Mouse (Mus musculus) liver, embryonic 11.5 days (tissue): ENCODE data around the gene Cryzl1. TPM values are rescaled to one million over a fixed set of nuclear protein-coding genes. Genes with fewer than 3 reads are reported as not detected.

ENCODE experiments used
- ATAC-seq: fragments of 200-750 bp; cut with Nextera tagmentation; replicated peaks from 2 replicates; pipeline ENCODE4 v1.8.0; 2017; ENCODE audit warnings: moderate number of reproducible peaks, mild to moderate bottlenecking, moderate TSS enrichment, moderate library complexity; ENCODE audit not compliant: low FRiP score
- DNase-seq: peaks from one replicate; pipeline ENCODE4 v3.0.0-alpha.2; 2017; ENCODE audit warnings: low spot score
- H3K27ac ChIP-seq: fragments of 300-500 bp; sonication (generic); 2 replicates; pipeline ENCODE4 v1.5.1; 2014; ENCODE audit warnings: mild to moderate bottlenecking, low read depth, low read length, control low read depth
- H3K27me3 ChIP-seq: fragments of 300-500 bp; sonication (generic); replicated peaks from 2 replicates; pipeline ENCODE4 v1.6.1; 2014; ENCODE audit warnings: low read length, mixed read lengths; ENCODE audit not compliant: control insufficient read depth, insufficient read depth
- H3K36me3 ChIP-seq: fragments of 300-500 bp; sonication (generic); 2 replicates; pipeline ENCODE4 v1.6.1; 2014; ENCODE audit warnings: mild to moderate bottlenecking, low read length, moderate library complexity, mixed read lengths; ENCODE audit not compliant: control insufficient read depth, insufficient read depth
- H3K4me1 ChIP-seq: fragments of 300-500 bp; sonication (generic); replicated peaks from 2 replicates; pipeline ENCODE4 v1.6.1; 2014; ENCODE audit warnings: low read length, mixed read lengths; ENCODE audit not compliant: control insufficient read depth, insufficient read depth
- H3K4me2 ChIP-seq: fragments of 300-500 bp; sonication (generic); 2 replicates; pipeline ENCODE4 v1.6.1; 2014; ENCODE audit warnings: mild to moderate bottlenecking, control low read depth, moderate library complexity
- H3K4me3 ChIP-seq: fragments of 300-500 bp; sonication (generic); 2 replicates; pipeline ENCODE4 v1.5.1; 2014; ENCODE audit warnings: low read depth, low read length, control low read depth
- H3K9ac ChIP-seq: fragments of 300-500 bp; sonication (generic); 2 replicates; pipeline ENCODE4 v1.6.1; 2014; ENCODE audit warnings: low read depth, low read length, control low read depth
- H3K9me3 ChIP-seq: fragments of 300-500 bp; sonication (generic); 2 replicates; pipeline ENCODE4 v1.6.1; 2016; ENCODE audit warnings: low read length, inconsistent platforms, mixed read lengths; ENCODE audit not compliant: control insufficient read depth
- WGBS: fragments of 180-500 bp; shearing (Covaris S2); extraction: QIAGEN DNeasy Blood & Tissue Kit; methylation state at CpG from one replicate; pipeline ENCODE4 v1.1.7; 2014; 5-methylcytosine and 5-hydroxymethylcytosine counted together
- polyA plus RNA-seq: library from polyadenylated mRNA; unstranded; fragments of >200 nt; fragmentation: Nextera tagmentation; extraction: Ambion mirVana; gene quantifications from 2 replicates; pipeline ENCODE4 v1.2.1, GENCODE M21; 2014

The Cryzl1 gene
- polyA plus RNA-seq, 1 experiment from 2014 or later = 56.4 TPM

DNA sequence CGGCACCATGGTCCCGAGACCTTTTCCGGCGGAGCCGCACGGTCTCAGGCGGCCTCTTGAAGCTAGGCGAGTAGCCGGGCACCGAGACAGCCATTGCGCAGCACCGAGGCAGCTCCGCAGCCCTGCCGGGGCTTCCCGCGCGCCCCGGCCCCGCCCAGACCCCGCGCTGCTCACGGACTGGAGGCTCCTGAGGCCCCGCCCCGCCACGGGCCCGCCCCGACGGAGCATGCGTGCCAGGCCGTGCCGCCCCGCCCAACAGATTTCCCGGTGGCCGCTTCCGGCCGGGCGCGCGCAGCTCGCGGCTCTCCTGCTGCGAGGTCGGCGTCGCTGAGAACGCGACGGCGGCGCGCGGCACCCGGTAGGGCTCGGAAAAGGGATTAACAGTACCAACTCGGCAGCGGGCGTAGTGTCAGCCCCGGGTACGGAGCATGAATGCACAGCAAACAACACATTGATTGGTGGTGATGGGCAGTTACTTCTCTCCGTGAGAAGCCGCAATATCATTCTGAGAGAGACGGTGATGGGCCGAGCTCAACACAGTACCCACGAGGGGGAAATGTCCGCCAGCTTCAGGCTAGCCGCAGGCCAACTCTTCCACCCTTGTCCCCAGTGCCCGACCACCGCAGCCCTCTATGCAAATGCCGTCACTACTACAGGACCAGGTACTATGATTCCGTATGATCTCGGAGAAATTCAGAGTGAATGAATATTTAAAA is 40.0 kb downstream of the Cryzl1 start, which contains the start of gene Donson:
Donson (minus strand) TSS at position 152 of the 716 bp plus-strand sequence.
- peak within 1 kb of the TSS; percentile 86 for H3K4me2 ChIP-seq
- peak within 1 kb of the TSS; percentile 88 for H3K4me3 ChIP-seq
- H3K36me3 ChIP-seq = peaks cover 10% of the 10 kb centered on the region
- H3K4me1 ChIP-seq = peaks cover 18% of the 10 kb centered on the region
- peak within 1 kb of the TSS; percentile 95 for H3K9ac ChIP-seq
- ATAC-seq (peak; percentile 97), DNase-seq (peak; percentile 93)
- no peaks in the 10 kb centered on the region for H3K27me3 ChIP-seq
- no peaks in the 10 kb centered on the region for H3K9me3 ChIP-seq
- WGBS = under 1% methylated on average over 61 of the region's 71 CpGs
- H3K27ac ChIP-seq = peak within 1 kb of the TSS; percentile 82

GRCm38 (mm10) chr16:91688023-91688618 is 40.7 kb downstream of the Cryzl1 start:
- Histone ChIP-seq H3K4me1 (peaks cover 18% of the 10 kb centered on the region), H3K27ac (peak overlapping the region; percentile 82), H3K9me3 (no peaks in the 10 kb centered on the region), H3K4me2 (peak overlapping the region; percentile 86), H3K36me3 (peaks cover 13% of the 10 kb centered on the region), H3K27me3 (no peaks in the 10 kb centered on the region), H3K9ac (peak overlapping the region; percentile 95), H3K4me3 (peak overlapping the region; percentile 88)
- peak; percentile 48 for ATAC-seq
- DNase-seq = no peak
- WGBS = 1% methylated on average over 50 of the region's 51 CpGs

GRCm38 (mm10) chr16:91686369-91686768 is 42.4 kb downstream of the Cryzl1 start:
- H3K4me2 ChIP-seq = no peak overlapping the region
- WGBS = 77% methylated on average over 5 of the region's 5 CpGs
- H3K9ac ChIP-seq = no peak overlapping the region
- ATAC-seq = no peak
- H3K27ac ChIP-seq = no peak overlapping the region
- peaks cover 18% of the 10 kb centered on the region for H3K4me1 ChIP-seq
- H3K4me3 ChIP-seq = no peak overlapping the region
- H3K9me3 ChIP-seq = no peaks in the 10 kb centered on the region
- DNase-seq = no peak
- no peaks in the 10 kb centered on the region for H3K27me3 ChIP-seq
- peaks cover 20% of the 10 kb centered on the region for H3K36me3 ChIP-seq

GRCm38 (mm10) chr16:91685526-91685925 is 43.2 kb downstream of the Cryzl1 start:
- Histone ChIP-seq H3K36me3 (peaks cover 24% of the 10 kb centered on the region), H3K4me1 (peaks cover 18% of the 10 kb centered on the region), H3K9ac (no peak overlapping the region), H3K27ac (no peak overlapping the region), H3K27me3 (no peaks in the 10 kb centered on the region), H3K9me3 (no peaks in the 10 kb centered on the region), H3K4me3 (no peak overlapping the region), H3K4me2 (no peak overlapping the region)
- DNase-seq (no peak), ATAC-seq (no peak)
- 73% methylated on average over 5 of the region's 5 CpGs for WGBS

DNA sequence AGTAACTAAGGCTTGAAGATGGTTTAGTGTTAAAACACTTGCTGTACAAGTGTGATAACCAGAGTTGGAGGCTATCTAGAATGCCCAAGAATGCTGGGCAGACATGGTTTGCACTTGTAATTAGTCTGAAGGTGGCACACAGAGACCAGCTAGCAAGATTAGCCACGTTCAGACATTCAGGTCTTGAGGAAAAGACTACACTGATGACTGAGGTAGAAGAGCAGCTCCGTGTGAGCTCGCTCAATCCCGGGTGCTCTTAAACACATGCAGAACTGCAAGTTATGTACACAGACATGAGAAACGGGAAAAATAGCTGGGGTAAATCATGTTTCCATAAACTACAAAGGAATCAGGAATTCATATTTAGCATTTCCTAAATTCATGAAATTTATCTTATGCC is 48.1 kb downstream of the Cryzl1 start:
- H3K9me3 ChIP-seq = no peaks in the 10 kb centered on the region
- H3K27ac ChIP-seq = no peak overlapping the region
- no peak overlapping the region for H3K4me3 ChIP-seq
- DNase-seq (no peak), ATAC-seq (peak; percentile 24; the same call in 1 of the 2 replicates)
- H3K9ac ChIP-seq = no peak overlapping the region
- WGBS = 80% methylated on average over 5 of the region's 5 CpGs
- H3K4me1 ChIP-seq = no peaks in the 10 kb centered on the region
- H3K4me2 ChIP-seq = no peak overlapping the region
- no peaks in the 10 kb centered on the region for H3K27me3 ChIP-seq
- H3K36me3 ChIP-seq = peaks cover 54% of the 10 kb centered on the region

DNA sequence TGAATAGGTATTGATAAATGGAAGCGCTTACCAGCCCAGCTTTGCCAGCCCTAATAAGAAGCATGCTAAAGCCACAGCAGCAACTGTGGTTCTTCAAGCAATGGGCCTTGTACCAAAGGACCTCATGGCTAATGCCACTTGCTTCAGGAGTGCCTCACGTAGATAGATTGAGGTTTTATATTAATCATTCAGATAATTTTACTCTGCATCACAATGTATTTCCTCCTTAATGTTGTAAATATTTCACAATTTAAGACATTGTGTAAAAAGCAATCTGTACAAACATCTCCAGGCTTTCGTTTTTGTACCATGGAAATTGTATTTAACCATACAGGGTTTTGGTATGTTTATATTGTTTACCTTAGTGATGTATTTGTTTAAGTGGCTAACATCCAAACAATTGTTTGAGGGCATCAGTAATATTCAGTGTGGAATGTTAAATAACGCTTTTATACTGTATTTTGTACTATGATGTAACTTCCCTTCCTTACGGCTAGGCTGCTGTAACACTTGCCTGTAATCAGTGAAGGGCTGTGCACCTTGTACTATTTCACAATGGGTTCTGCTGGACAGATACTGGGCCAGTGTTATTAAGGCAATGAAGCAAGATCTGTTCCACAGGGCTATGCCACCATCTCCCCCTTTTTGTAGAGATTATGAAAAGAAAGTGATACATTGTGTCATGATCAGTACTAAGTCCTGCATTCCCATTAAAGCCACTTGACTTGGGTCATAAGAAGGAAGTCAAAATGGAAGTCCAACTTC is 50.4 kb downstream of the Cryzl1 start:
- 87% methylated on average over 5 of the region's 5 CpGs for WGBS
- Histone ChIP-seq H3K27me3 (no peaks in the 10 kb centered on the region), H3K4me1 (no peaks in the 10 kb centered on the region), H3K4me3 (no peak overlapping the region), H3K9ac (no peak overlapping the region), H3K36me3 (peaks cover 49% of the 10 kb centered on the region), H3K27ac (no peak overlapping the region), H3K9me3 (no peaks in the 10 kb centered on the region), H3K4me2 (no peak overlapping the region)
- no peak; the same call in 1 of the 2 replicates for ATAC-seq
- no peak for DNase-seq

- WGBS = 89% methylated on average over 4 of the region's 4 CpGs
- Histone ChIP-seq H3K27ac (no peak overlapping the region), H3K27me3 (no peaks in the 10 kb centered on the region), H3K4me2 (no peak overlapping the region), H3K4me3 (no peak overlapping the region), H3K4me1 (no peaks in the 10 kb centered on the region), H3K9ac (no peak overlapping the region), H3K9me3 (no peaks in the 10 kb centered on the region), H3K36me3 (peaks cover 58% of the 10 kb centered on the region)
- DNase-seq (no peak), ATAC-seq (no peak)
Measured at GRCm38 (mm10) chr16:91674500-91674899, 54.3 kb downstream of the Cryzl1 start.

DNA sequence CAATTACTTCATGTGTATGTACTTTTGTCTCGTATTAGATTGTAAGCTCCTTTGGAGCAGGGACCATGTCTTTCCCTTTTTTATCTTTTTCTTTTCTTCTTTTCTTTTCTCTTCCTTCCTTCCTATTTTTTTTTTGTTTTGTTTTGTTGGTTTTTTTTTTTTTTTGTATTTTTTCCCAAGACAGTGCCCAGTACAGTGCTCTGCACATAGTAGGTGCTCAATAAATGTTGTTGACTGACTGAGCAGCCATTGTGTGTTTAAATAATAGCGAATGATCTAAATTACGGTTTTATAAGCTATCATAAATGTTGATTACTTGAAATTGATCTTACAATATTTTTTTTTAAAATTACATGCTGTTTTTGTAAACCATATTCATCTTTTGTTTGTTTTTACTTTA is 65.0 kb downstream of the Cryzl1 start:
- Histone ChIP-seq H3K36me3 (peaks cover 57% of the 10 kb centered on the region), H3K27me3 (no peaks in the 10 kb centered on the region), H3K4me1 (no peaks in the 10 kb centered on the region), H3K9me3 (no peaks in the 10 kb centered on the region), H3K4me2 (no peak overlapping the region), H3K9ac (no peak overlapping the region), H3K27ac (no peak overlapping the region), H3K4me3 (no peak overlapping the region)
- DNase-seq = no peak
- no peak for ATAC-seq
- WGBS = 95% methylated on average over 3 of the region's 3 CpGs
